Mouse (Mus musculus) large intestine, adult 2 months (tissue): ENCODE measurements around the gene Ubqln3. TPM values are rescaled to one million over a fixed set of nuclear protein-coding genes. Genes with fewer than 3 reads are reported as not detected.

Source experiments
- DNase-seq: peaks from one replicate; pipeline ENCODE4 v3.0.0-alpha.2; 2012; ENCODE audit warnings: low read depth, low spot score
- WGBS: fragments of 180-500 bp; shearing (Covaris S2); methylation state at CpG from one replicate; pipeline ENCODE4 v1.1.7; 2018; 5-methylcytosine and 5-hydroxymethylcytosine counted together
- polyA plus RNA-seq: library from polyadenylated mRNA; depleted of rRNA; stranded (reverse); fragments of >200 nt; gene quantifications from 2 replicates; pipeline ENCODE4 v1.2.3, GENCODE M21; 2012; rRNA removed

Gene Ubqln3
- not detected in 2 replicates for polyA plus RNA-seq

DNA sequence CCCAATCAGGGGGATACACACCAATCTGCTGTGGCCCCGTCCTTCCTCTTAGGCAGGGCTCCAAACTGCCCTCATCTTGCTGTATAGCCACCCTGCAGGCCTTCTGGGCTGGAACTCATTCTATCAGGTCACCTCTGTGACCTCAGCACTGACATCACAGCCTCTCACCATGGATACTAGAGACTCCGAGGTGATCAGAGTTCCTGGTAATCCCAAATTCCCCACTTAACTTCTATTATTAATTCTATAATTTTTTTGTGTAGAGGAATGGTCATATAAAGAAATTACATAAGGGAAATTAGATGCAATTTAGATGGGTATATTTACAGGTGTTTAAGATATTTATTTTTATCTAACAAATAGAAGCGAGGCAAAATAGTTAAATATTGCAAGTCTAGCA, at the start of gene Ubqln3:
Gene Ubqln3, minus strand, starts transcription at position 101 of the 400 bp plus-strand sequence.
- DNase-seq: no peak
- WGBS: 79% methylated on average over 3 of the region's 3 CpGs

DNA sequence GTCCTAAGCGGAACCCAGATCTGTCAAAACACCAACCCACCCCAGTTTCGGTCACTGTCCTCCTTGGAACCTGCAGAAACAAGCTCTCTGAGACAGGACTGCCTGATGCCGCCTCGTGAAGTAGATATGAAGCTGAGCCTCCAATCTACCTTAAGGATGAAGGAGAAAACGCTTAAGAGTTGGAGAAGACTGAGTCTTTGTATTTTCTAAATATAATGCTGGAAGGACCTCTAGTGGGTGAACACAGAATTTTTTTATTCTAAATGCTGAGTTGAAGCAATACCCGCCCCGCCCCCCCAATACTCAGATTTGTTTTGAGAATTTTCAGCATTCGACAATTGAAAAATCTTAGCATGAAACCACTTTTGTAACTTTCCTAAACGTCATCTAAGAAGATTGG, 48.2 kb upstream of the Ubqln3 start:
- WGBS: 63% methylated on average over 9 of the region's 9 CpGs
- DNase-seq: no peak

DNA sequence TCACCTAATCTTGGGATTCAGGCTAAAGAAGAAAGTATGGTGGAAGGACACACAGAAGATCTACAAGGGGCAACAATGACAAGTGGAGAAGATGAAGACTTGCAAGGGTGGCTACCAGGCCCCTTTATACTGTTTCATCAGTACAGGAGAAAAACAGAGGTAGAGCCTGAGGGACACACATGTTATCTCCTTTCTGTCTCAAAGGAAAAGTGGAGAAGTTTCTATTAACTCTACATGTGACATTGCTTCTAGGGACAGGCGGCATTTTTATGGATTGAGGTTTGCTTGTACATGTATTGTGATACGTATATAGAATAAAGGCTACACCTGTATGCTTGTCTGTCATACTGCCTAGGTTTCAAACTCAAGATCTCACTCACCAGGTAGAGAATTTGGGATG, 40.2 kb upstream of the Ubqln3 start, which contains the start of gene Olfr648:
Gene Olfr648, minus strand, starts transcription at position 101 of the 400 bp plus-strand sequence.
- WGBS: 90% methylated on average over 2 of the region's 2 CpGs
- no peak for DNase-seq

DNA sequence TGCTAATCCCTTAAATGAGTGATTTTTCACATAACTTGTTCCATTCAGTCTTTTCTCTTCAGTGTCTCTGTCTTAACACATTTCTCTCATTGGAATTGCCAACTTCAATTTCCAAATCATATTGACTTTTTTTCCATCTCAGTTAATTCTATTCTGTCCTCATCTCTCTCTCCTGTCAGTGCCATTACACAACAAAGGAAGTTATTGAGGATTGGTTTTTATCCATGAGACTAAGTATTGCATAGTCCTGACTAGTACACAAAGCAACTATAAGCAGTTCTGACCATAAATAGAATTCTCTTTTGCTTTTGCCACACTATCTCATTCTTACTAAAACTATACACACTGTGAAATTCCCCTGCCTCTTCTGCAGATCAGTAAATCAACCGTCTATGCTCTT, 36.0 kb upstream of the Ubqln3 start:
- no peak for DNase-seq
- WGBS: 81% methylated on average over 1 of the region's 1 CpGs

DNA sequence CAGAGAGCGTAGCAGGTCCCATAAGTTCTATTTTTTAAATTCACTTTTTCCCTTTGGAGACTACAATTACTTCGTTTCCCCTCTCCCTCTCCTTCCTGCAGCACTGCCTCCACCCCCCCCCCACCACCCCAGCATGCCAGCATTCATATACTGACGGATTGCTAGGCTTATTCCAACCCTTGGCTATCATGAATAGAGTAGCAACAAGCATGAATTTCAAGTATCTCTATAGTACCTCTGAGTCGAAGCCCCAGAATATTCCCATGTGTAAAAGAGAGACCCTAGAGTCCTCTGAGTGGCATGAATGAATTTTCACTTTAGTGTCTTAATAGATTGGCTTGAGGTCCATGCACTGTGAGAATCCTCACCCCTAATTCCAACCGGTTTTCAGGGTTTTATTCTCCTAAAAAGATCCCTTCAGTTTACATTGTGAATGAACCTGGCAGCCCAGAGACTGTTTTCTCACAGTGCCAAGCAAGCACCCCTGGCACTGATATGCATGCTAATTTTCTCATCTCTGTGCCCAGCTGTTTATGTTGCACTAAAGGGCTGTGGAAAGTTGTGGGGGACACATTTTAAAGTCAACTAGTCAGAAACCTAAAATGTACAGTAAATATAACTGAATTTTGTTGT, 35.5 kb upstream of the Ubqln3 start:
- WGBS: 67% methylated on average over 5 of the region's 5 CpGs
- DNase-seq: no peak

DNA sequence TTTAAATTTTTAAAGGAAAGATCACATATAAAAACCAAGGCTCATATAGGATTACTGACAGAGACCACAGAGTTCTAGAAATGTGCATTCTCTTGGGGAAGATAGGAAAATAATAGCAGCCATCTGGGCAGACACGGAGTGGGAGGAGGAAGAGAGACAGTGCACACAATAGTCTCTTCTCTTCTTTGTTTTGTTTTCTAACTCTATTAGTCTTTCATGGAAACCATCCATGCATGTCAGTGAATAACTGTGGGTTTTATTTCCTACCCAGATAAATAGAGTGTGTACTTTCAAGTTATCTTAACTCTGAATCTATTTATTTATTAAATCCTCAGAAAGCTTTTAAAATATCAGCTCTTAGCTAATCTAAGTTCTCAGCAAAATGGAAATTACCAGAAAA, 32.0 kb upstream of the Ubqln3 start:
- WGBS: 79% methylated on average over 1 of the region's 1 CpGs
- no peak for DNase-seq

DNA sequence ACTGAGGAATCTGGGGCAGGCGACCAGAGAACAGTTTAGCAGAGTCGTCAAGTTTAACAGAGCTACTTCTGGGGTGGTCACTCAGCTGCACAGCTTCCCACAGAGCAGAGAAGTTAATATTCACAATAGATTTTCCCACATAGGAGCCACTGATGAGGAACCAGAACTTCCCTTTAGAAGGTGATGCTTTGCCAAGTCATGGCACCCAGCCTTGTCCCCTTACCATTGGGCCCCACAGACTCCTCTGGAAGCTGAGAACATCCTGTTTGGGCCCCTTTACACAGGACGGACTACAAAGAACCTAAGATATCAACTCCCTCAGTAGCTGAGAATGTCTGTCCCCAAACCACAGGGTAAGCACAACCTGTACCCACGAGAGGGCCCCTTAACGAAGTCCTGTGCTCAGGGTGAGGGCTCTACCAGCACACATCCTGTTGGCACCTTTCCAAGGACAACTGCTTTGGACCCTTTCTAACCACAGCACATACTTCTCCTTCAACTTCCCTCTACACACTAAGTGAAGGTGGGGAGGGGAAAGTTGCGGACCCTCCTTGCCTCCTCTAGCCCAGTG, 26.6 kb upstream of the Ubqln3 start:
- 48% methylated on average over 6 of the region's 6 CpGs for WGBS

DNA sequence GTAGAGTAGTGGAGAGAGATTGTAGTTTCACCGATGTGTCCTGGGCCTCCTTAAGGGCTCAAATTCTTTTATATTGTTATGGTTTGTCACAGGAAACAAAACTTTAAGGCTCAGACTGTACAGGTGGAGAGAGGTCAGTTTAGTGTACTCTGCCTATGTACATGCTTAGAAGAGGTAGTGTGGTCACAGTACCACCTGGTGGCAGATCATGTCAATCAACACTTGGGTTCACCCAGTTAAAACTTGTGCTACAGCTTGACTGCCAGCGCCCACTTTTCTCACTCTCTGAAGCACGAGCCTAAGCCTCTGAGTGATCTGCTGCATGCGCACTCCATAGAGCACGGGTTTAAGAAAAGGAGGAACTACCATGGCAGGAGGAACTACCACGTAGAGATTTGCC, 24.0 kb upstream of the Ubqln3 start:
- DNase-seq: no peak
- 76% methylated on average over 6 of the region's 6 CpGs for WGBS

More for the DNA sequence above, 26.6 kb upstream of the Ubqln3 start:
- no peak for DNase-seq

GRCm38 (mm10) chr7:104150456-104150855, 7.4 kb upstream of the Ubqln3 start, which contains the start of gene Ubqlnl:
TSS of gene Ubqlnl (minus strand) at chr7:104150556.
- no peak for DNase-seq
- WGBS: 88% methylated on average over 2 of the region's 2 CpGs

GRCm38 (mm10) chr7:104137305-104137704, 5.8 kb downstream of the Ubqln3 start, which contains the start of gene Olfr643:
TSS of gene Olfr643 (minus strand) at chr7:104137405.
- 64% methylated on average over 5 of the region's 5 CpGs for WGBS
- DNase-seq: no peak

DNA sequence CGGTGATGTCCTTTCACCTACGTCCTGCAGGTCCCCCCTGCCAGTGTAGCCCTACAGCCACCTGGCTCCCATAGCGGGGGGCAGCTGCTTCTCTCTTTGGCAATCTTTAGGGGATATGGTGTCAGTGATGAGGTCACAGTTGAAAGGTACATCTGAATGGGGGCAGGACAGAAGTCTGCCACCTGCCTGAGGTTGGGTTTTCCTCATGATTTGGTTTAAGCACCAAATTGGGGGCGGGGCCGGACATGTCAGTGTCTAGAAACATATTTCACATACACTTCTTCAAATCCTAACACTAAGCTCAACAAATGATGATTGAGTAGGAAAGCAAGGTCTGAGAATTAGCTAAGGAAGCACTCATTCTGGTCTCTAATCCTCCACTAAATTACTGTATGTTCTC, 13.4 kb downstream of the Ubqln3 start, which contains the start of gene Ubqln5:
Gene Ubqln5, minus strand, starts transcription at position 101 of the 400 bp plus-strand sequence.
- WGBS: 88% methylated on average over 5 of the region's 5 CpGs
- no peak for DNase-seq

DNA sequence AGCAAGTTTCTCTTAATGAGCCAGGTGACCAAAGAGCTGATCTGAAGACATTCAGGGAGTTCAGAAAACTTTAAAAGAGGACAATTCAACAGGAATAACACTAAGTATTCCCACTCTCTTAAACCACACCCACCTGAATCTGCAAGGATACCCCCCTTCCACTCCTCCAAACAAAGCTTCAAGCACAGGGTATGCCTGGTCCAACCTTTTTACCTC, 38.4 kb downstream of the Ubqln3 start, which contains the start of gene Olfr646:
Gene Olfr646, plus strand, starts transcription at position 117 of the 216 bp plus-strand sequence.
- DNase-seq: no peak

- 32% methylated on average over 4 of the region's 4 CpGs for WGBS
These were observed 38.9 kb downstream of the Ubqln3 start for GRCm38 (mm10) chr7:104103913-104104756.

More at GRCm38 (mm10) chr7:104103913-104104756, 38.9 kb downstream of the Ubqln3 start:
- DNase-seq: no peak

Other genes with a start within 250 kb of the Ubqln3 start
- not detected in 2 replicates for gene Olfr64, start 248.8 kb downstream of the Ubqln3 start, polyA plus RNA-seq
- not detected in 2 replicates for gene Olfr65, start 239.8 kb downstream of the Ubqln3 start, polyA plus RNA-seq
- gene Olfr631, start 214.5 kb downstream of the Ubqln3 start, polyA plus RNA-seq: not detected in 2 replicates
- gene Olfr632, start 208.9 kb downstream of the Ubqln3 start, polyA plus RNA-seq: not detected in 2 replicates
- not detected in 2 replicates for gene Olfr633, start 198.8 kb downstream of the Ubqln3 start, polyA plus RNA-seq
- gene Olfr635, start 172.1 kb downstream of the Ubqln3 start, polyA plus RNA-seq: not detected in 2 replicates
- gene Olfr638, start 144.5 kb downstream of the Ubqln3 start, polyA plus RNA-seq: not detected in 2 replicates
- gene Olfr639, start 126.0 kb downstream of the Ubqln3 start, polyA plus RNA-seq: not detected in 2 replicates
- gene Olfr640, start 117.7 kb downstream of the Ubqln3 start, polyA plus RNA-seq: not detected in 2 replicates
- not detected in 2 replicates for gene Olfr641, start 107.8 kb downstream of the Ubqln3 start, polyA plus RNA-seq
- not detected in 2 replicates for gene Olfr642, start 90.6 kb downstream of the Ubqln3 start, polyA plus RNA-seq
- gene 4930516K23Rik, start 81.8 kb downstream of the Ubqln3 start, polyA plus RNA-seq: not detected in 2 replicates
- gene Olfr644, start 71.4 kb downstream of the Ubqln3 start, polyA plus RNA-seq: not detected in 2 replicates
- not detected in 2 replicates for gene Olfr645, start 57.8 kb downstream of the Ubqln3 start, polyA plus RNA-seq
- gene Olfr646, start 38.4 kb downstream of the Ubqln3 start, polyA plus RNA-seq: not detected in 2 replicates
- gene Ubqln5, start 13.5 kb downstream of the Ubqln3 start, polyA plus RNA-seq: not detected in 2 replicates
- gene Olfr643, start 5.9 kb downstream of the Ubqln3 start, polyA plus RNA-seq: not detected in 2 replicates
- not detected in 2 replicates for gene Ubqlnl, start 7.3 kb upstream of the Ubqln3 start, polyA plus RNA-seq
- gene Olfm5, start 21.6 kb upstream of the Ubqln3 start, polyA plus RNA-seq: not detected in 2 replicates
- gene Olfr648, start 40.1 kb upstream of the Ubqln3 start, polyA plus RNA-seq: 0.02 TPM in 1 of 2 replicates, not detected in the other
- not detected in 2 replicates for gene Olfr649, start 52.7 kb upstream of the Ubqln3 start, polyA plus RNA-seq
- 0.79 and 1.1 TPM in 2 replicates for gene Trim6, start 75.5 kb upstream of the Ubqln3 start, polyA plus RNA-seq
- gene Trim34a, start 101.2 kb upstream of the Ubqln3 start, polyA plus RNA-seq: 3.8 and 5.5 TPM in 2 replicates
- 0.40 and 0.81 TPM in 2 replicates for gene Trim5, start 144.8 kb upstream of the Ubqln3 start, polyA plus RNA-seq
- gene Trim12a, start 172.2 kb upstream of the Ubqln3 start, polyA plus RNA-seq: 5.3 and 8.3 TPM in 2 replicates
- gene Trim34b, start 186.2 kb upstream of the Ubqln3 start, polyA plus RNA-seq: 2.5 and 3.6 TPM in 2 replicates
- 4.2 and 5.8 TPM in 2 replicates for gene Trim12c, start 210.1 kb upstream of the Ubqln3 start, polyA plus RNA-seq
- 0.12 and 0.17 TPM in 2 replicates for gene Trim30b, start 226.6 kb upstream of the Ubqln3 start, polyA plus RNA-seq